ENCODE assay signal across 15 mouse cellular contexts in the genomic region with DNA sequence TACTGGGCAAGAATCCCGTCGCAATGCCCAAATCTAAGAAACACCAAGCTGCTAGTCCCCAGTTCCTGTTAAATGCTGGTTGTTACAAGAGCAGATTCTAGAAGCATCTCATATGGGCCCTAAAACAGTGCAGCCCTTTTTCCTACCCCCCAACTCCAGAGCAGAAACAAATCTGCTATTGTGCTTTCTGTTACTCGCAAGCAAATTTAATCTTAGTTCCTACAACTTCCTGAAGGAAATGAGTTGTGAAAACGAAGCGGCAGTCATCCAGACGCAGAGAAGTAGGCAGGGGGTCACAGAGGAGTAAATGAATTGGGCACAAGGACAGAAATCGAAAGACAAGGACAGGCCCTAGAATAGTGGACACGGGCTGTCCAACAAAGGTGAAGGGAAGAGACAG.
DNase-seq lines count a peak whose midpoint lies in the region; ATAC-seq lines count a peak whose summit lies in the region.
"Had no signal": no experiment of that assay in that cellular context is flagged by ENCODE, and none has a peak within 500 bp of the region (broad histone marks: within the 10 kb centered on the region; RNA-seq: fewer than 3 reads in every experiment).

No protein-coding gene starts in this region.

- H3K4me3 ChIP-seq in heart, embryonic 15.5 days = no peak overlapping the region
- H3K4me3 ChIP-seq in heart, embryonic 11.5 days (ENCODE audit: low read depth, low read length) = no peak overlapping the region
- H3K4me3 ChIP-seq in lung, embryonic 16.5 days (ENCODE audit: low read length) = no peak overlapping the region
- no peak overlapping the region for H3K4me3 ChIP-seq in limb, embryonic 12.5 days (replicated peaks)
- H3K4me3 ChIP-seq: embryonic facial prominence, embryonic 15.5 days; forebrain, embryonic 13.5 days; heart, adult 2 months; limb, embryonic 15.5 days; midbrain, embryonic 10.5 days; myocyte had no signal

- H3K4me1 ChIP-seq in heart, embryonic 15.5 days (replicated peaks) = peaks cover 18% of the 10 kb centered on the region
- peaks cover 6% of the 10 kb centered on the region; the same call in 1 of the 2 replicates for H3K4me1 ChIP-seq in heart, embryonic 11.5 days (ENCODE audit: control insufficient read depth, insufficient read depth, low read length)
- peaks cover 6% of the 10 kb centered on the region for H3K4me1 ChIP-seq in lung, embryonic 16.5 days (replicated peaks; ENCODE audit: control insufficient read depth, insufficient read depth, low read length)
- peaks cover 22% of the 10 kb centered on the region for H3K4me1 ChIP-seq in limb, embryonic 12.5 days (replicated peaks)
- H3K4me1 ChIP-seq: forebrain, embryonic 13.5 days; midbrain, embryonic 10.5 days had no signal

- H3K4me2 ChIP-seq in heart, embryonic 15.5 days = 0 out of 2 replicates have a peak overlapping the region, but pooled peaks have one; percentile 2
- H3K4me2 ChIP-seq in heart, embryonic 11.5 days = no peak overlapping the region
- H3K4me2 ChIP-seq in lung, embryonic 16.5 days (ENCODE audit: low read depth, low read length) = no peak overlapping the region
- H3K4me2 ChIP-seq in limb, embryonic 12.5 days = no peak overlapping the region
- H3K4me2 ChIP-seq: embryonic facial prominence, embryonic 15.5 days; forebrain, embryonic 13.5 days; limb, embryonic 15.5 days had no signal

- 59% methylated on average over 8 of the region's 8 CpGs for WGBS in heart, embryonic 15.5 days
- WGBS in heart, embryonic 11.5 days (ENCODE audit: insufficient replicate concordance) = 66% methylated on average over 8 of the region's 8 CpGs
- WGBS in lung, embryonic 16.5 days = 39% methylated on average over 8 of the region's 8 CpGs
- WGBS in limb, embryonic 12.5 days = 34% methylated on average over 8 of the region's 8 CpGs

- no peak for DNase-seq in lung, adult 18-20 months
- no peak for DNase-seq in layer of hippocampus, adult 18-20 months (ENCODE audit: low spot score in 2 of 2)
- DNase-seq: adrenal gland, postnatal 36 days; kidney, postnatal 10 days had no signal

- no peak overlapping the region for H3K27ac ChIP-seq in heart, embryonic 15.5 days
- H3K27ac ChIP-seq in heart, embryonic 11.5 days (ENCODE audit: low read depth, low read length) = no peak overlapping the region
- H3K27ac ChIP-seq in lung, embryonic 16.5 days (ENCODE audit: low read length) = peak overlapping the region; percentile 58
- peak overlapping the region; percentile 81 for H3K27ac ChIP-seq in limb, embryonic 12.5 days
- H3K27ac ChIP-seq: embryonic facial prominence, embryonic 15.5 days; forebrain, embryonic 13.5 days; heart, adult 2 months; limb, embryonic 15.5 days; midbrain, embryonic 10.5 days had no signal

- no peaks in the 10 kb centered on the region for H3K36me3 ChIP-seq in heart, embryonic 15.5 days
- H3K36me3 ChIP-seq in heart, embryonic 11.5 days (ENCODE audit: control insufficient read depth, insufficient read depth, low read length) = no peaks in the 10 kb centered on the region
- no peaks in the 10 kb centered on the region for H3K36me3 ChIP-seq in lung, embryonic 16.5 days (ENCODE audit: control insufficient read depth, insufficient read depth, low read length)
- no peaks in the 10 kb centered on the region for H3K36me3 ChIP-seq in limb, embryonic 12.5 days
- H3K36me3 ChIP-seq: embryonic facial prominence, embryonic 15.5 days; limb, embryonic 15.5 days; midbrain, embryonic 10.5 days had no signal

- H3K27me3 ChIP-seq in heart, embryonic 15.5 days = peaks cover 8% of the 10 kb centered on the region; the same call in 1 of the 2 replicates
- no peaks in the 10 kb centered on the region for H3K27me3 ChIP-seq in heart, embryonic 11.5 days (ENCODE audit: control insufficient read depth, insufficient read depth, low read length)
- H3K27me3 ChIP-seq in lung, embryonic 16.5 days (ENCODE audit: control insufficient read depth, insufficient read depth, low read depth, low read length) = no peaks in the 10 kb centered on the region
- no peaks in the 10 kb centered on the region for H3K27me3 ChIP-seq in limb, embryonic 12.5 days
- H3K27me3 ChIP-seq: embryonic facial prominence, embryonic 15.5 days; limb, embryonic 15.5 days had no signal

- no peak overlapping the region for H3K9ac ChIP-seq in heart, embryonic 15.5 days
- H3K9ac ChIP-seq in heart, embryonic 11.5 days (ENCODE audit: low read depth, low read length) = no peak overlapping the region
- 0 out of 2 replicates have a peak overlapping the region, but pooled peaks have one; percentile 35 for H3K9ac ChIP-seq in lung, embryonic 16.5 days (ENCODE audit: low read length)
- no peak overlapping the region for H3K9ac ChIP-seq in limb, embryonic 12.5 days (replicated peaks)
- H3K9ac ChIP-seq: embryonic facial prominence, embryonic 15.5 days; forebrain, embryonic 13.5 days; limb, embryonic 15.5 days had no signal

- no peaks in the 10 kb centered on the region for H3K9me3 ChIP-seq in heart, embryonic 15.5 days (replicated peaks)
- H3K9me3 ChIP-seq in heart, embryonic 11.5 days (replicated peaks; ENCODE audit: control insufficient read depth, low read length) = no peaks in the 10 kb centered on the region
- no peaks in the 10 kb centered on the region for H3K9me3 ChIP-seq in lung, embryonic 16.5 days (ENCODE audit: control insufficient read depth, low read length)
- no peaks in the 10 kb centered on the region for H3K9me3 ChIP-seq in limb, embryonic 12.5 days
- H3K9me3 ChIP-seq: embryonic facial prominence, embryonic 15.5 days; forebrain, embryonic 13.5 days; limb, embryonic 15.5 days had no signal

- no peak for ATAC-seq in heart, embryonic 15.5 days (replicated peaks; ENCODE audit: insufficient number of reproducible peaks, insufficient read depth, low FRiP score, low read depth)
- ATAC-seq in heart, embryonic 11.5 days (replicated peaks; ENCODE audit: insufficient number of reproducible peaks, low FRiP score, low TSS enrichment) = no peak
- peak; percentile 29; the same call in 1 of the 2 replicates for ATAC-seq in lung, embryonic 16.5 days (ENCODE audit: low read depth)
- no peak for ATAC-seq in limb, embryonic 12.5 days (ENCODE audit: insufficient number of reproducible peaks, insufficient read depth, low FRiP score, low TSS enrichment, low read depth)
- peak; percentile 26 for ATAC-seq in megakaryocyte progenitor cell, adult 5-6 weeks (replicated peaks; ENCODE audit: poor library complexity)
- ATAC-seq: forebrain, embryonic 13.5 days had no signal

Comparison
In these comparisons a context has a peak if more than half of its experiments do, and no peak if none do; other contexts are left out.
1. ATAC-seq: peak in lung, embryonic 16.5 days (single experiment) and megakaryocyte progenitor cell, adult 5-6 weeks (single experiment); none in heart, embryonic 15.5 days (single experiment), heart, embryonic 11.5 days (single experiment) and limb, embryonic 12.5 days (single experiment).
2. H3K27ac ChIP-seq: peak in lung, embryonic 16.5 days (single experiment) and limb, embryonic 12.5 days (single experiment); none in heart, embryonic 15.5 days (single experiment) and heart, embryonic 11.5 days (single experiment).